Mouse (Mus musculus): ENCODE results near the gene Hrh3. TPM values are rescaled to one million over a fixed set of nuclear protein-coding genes. Genes with fewer than 3 reads are reported as not detected.

Gene Hrh3
- polyA plus RNA-seq, 1 experiment from 2014 or later: 2.4 TPM

DNA sequence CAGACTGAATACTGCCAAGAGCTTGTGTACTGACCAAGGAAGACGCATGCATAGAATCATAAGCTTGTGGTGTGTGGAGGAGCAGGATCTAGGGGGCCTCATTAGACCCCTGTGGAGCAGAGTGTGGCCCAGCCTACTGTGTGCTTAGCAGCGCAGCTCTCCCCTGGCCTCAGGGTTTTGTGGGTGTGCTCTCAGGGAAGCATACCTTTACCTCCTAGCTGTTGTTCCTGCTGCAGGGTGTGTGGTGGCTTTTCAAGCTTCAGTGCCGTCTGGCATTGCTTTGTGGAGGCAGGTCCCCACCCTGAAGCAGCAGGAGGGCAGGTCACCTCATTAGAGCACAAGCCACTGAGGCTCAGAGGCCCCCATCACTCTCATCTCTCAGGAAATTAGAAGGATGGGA lies 26.7 kb downstream of the Hrh3 start:
- no peak for ATAC-seq
- peaks cover 6% of the 10 kb centered on the region for H3K36me3 ChIP-seq (ENCODE audit: control insufficient read depth, insufficient read depth)
- H3K9ac ChIP-seq (replicated peaks; ENCODE audit: low read depth, low read length): no peak overlapping the region
- WGBS: 47% methylated on average over 3 of the region's 3 CpGs
- H3K4me3 ChIP-seq (replicated peaks; ENCODE audit: low read length): no peak overlapping the region
- no peaks in the 10 kb centered on the region for H3K4me1 ChIP-seq (replicated peaks; ENCODE audit: control insufficient read depth, insufficient read depth, low read length)
- H3K4me2 ChIP-seq (ENCODE audit: low read length): no peak overlapping the region
- H3K27ac ChIP-seq (ENCODE audit: low read length): no peak overlapping the region
- no peaks in the 10 kb centered on the region for H3K9me3 ChIP-seq (ENCODE audit: control insufficient read depth, low read length)
- H3K27me3 ChIP-seq (replicated peaks; ENCODE audit: control insufficient read depth, insufficient read depth, low read length): no peaks in the 10 kb centered on the region

DNA sequence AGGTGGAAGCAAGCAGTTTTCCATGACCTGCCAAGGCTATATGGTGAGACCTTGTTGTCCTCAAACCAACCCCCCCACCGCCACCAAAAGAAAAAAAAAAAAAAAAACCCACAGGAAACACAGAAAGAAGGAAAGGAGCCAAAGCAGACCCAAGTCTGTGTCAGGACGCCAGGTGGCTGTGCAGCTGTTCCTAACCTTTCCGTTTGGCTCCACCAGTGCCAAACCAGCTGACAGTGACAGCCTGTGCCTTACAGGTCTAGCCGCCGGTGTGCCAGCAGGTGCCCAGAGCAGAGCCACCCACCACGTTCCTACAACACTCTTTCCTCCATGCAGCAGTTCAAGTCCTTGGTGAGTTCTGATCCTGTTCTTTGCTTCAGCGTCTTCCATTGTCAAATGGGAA lies 31.4 kb downstream of the Hrh3 start:
- Histone ChIP-seq H3K4me1 (replicated peaks; ENCODE audit: control insufficient read depth, insufficient read depth, low read length) (peaks cover 9% of the 10 kb centered on the region), H3K27me3 (replicated peaks; ENCODE audit: control insufficient read depth, insufficient read depth, low read length) (no peaks in the 10 kb centered on the region), H3K4me2 (ENCODE audit: low read length) (no peak overlapping the region), H3K9me3 (ENCODE audit: control insufficient read depth, low read length) (no peaks in the 10 kb centered on the region), H3K27ac (ENCODE audit: low read length) (no peak overlapping the region), H3K36me3 (ENCODE audit: control insufficient read depth, insufficient read depth) (peaks cover 5% of the 10 kb centered on the region), H3K4me3 (replicated peaks; ENCODE audit: low read length) (no peak overlapping the region), H3K9ac (replicated peaks; ENCODE audit: low read depth, low read length) (no peak overlapping the region)
- WGBS: 87% methylated on average over 7 of the region's 7 CpGs
- ATAC-seq: no peak

DNA sequence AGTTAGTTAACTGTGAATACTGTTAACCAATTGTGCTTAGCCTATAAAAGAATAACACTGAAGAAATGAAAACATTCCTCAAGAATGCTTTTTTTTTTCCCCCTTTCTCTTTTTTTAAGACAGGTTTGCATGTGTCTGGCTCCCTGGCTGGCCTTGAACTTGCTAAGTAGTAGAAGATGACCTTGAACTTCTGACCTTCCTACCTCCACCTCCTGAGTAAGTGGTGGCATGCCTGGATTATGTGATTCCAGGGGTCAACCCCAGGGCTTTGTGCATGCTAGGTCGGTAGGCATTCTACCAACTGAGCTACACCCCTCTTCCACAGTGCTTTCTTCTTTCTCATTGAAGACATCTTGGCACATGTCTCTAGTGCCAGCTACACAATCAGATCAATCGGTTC lies 32.6 kb downstream of the Hrh3 start:
- Histone ChIP-seq H3K4me2 (ENCODE audit: low read length) (no peak overlapping the region), H3K27me3 (replicated peaks; ENCODE audit: control insufficient read depth, insufficient read depth, low read length) (no peaks in the 10 kb centered on the region), H3K36me3 (ENCODE audit: control insufficient read depth, insufficient read depth) (peaks cover 13% of the 10 kb centered on the region), H3K4me3 (replicated peaks; ENCODE audit: low read length) (no peak overlapping the region), H3K27ac (ENCODE audit: low read length) (no peak overlapping the region), H3K9ac (replicated peaks; ENCODE audit: low read depth, low read length) (no peak overlapping the region), H3K4me1 (replicated peaks; ENCODE audit: control insufficient read depth, insufficient read depth, low read length) (peaks cover 9% of the 10 kb centered on the region), H3K9me3 (ENCODE audit: control insufficient read depth, low read length) (no peaks in the 10 kb centered on the region)
- ATAC-seq: no peak
- 67% methylated on average over 2 of the region's 2 CpGs for WGBS

DNA sequence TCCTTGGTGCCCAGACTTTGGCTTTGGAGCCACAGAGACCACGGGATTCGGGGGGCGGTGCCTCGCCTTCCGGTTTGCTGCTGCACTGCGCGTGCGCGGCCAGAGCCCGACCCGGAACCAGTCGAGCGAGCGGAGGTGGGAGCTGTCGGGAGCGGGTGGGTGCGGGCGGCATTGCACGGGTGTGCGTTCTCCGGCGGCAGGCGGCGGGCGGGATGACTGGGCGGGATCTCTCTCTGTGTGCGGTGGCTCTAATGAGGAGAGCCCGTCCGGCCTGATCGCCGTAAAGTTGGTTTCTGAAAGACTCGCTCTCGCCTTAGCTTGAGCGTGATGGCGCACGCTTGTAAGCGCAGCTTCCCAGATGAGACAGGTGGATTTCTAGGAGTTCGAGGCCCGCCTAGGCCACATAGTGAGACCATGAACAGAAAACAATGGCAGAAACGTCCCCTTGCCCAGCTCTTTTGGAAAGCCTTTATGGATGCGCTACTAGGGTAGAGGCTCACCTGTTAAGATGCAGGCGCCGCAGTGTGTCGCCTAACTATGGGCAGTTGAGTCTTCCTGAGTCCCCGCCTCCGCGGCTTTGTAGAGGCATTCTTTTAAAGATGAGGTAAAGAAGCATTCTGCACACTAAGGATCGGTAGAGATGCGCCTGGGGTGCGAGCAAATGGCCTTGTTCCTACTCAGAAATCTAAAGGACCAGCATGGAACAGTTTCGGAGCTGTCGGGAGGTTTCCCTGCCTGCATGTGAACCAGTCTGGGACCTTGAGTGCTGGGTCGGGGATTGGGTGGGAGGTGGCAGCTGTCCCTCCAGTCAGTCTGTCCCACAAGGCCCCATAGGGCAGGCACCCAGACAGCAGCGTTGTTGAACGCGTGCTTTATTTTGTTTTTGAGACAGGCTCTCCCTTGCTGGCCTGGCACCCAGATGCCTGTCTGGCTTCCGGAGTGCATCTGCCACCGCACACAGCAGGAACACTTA lies 33.5 kb downstream of the Hrh3 start, which contains the start of gene Mtg2:
Gene Mtg2, plus strand, starts transcription at position 108 of the 973 bp plus-strand sequence.
- Histone ChIP-seq H3K9ac (replicated peaks; ENCODE audit: low read depth, low read length) (peak within 1 kb of the TSS; percentile 64), H3K4me3 (replicated peaks; ENCODE audit: low read length) (peak within 1 kb of the TSS; percentile 57)
- peak; percentile 97 for ATAC-seq

DNA sequence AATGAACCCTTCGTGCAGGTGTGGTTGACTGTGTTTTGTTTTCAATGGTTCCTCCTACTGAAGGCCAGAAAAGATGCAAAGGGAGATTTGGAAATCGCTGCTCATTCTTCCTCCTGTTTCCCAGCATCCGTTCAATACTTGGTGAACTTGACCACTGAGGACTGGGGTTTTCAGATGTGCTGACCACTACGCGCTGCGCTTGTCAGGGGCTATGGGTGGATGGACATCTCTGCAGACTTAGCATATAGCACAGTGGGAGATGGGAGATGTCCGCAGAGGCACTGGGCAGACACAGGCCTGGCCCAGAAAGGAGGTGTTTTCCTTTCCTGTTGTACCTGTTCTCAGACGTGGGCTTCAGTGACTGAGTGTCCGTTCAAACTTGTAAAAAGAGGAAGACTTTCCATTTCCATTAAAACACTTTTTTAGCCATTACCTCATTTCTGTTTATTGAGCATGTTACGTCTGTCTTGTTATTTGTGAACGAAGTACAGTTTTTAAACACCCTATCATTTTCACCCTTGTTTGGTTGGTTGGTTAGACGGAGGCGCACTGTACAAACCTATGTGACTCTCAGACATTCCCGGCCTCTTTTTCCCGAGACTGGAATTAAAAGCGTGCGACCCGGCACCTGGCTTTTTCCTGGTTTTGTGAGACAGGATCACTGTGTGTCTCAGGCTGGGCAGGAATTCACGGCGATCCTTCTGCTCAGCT lies 34.4 kb downstream of the Hrh3 start:
- Histone ChIP-seq H3K4me2 (ENCODE audit: low read length) (peak overlapping the region; percentile 60), H3K4me3 (replicated peaks; ENCODE audit: low read length) (peak overlapping the region; percentile 57), H3K27me3 (replicated peaks; ENCODE audit: control insufficient read depth, insufficient read depth, low read length) (no peaks in the 10 kb centered on the region), H3K36me3 (ENCODE audit: control insufficient read depth, insufficient read depth) (peaks cover 13% of the 10 kb centered on the region), H3K27ac (ENCODE audit: low read length) (peak overlapping the region; percentile 83), H3K4me1 (replicated peaks; ENCODE audit: control insufficient read depth, insufficient read depth, low read length) (peaks cover 9% of the 10 kb centered on the region), H3K9ac (replicated peaks; ENCODE audit: low read depth, low read length) (peak overlapping the region; percentile 64), H3K9me3 (ENCODE audit: control insufficient read depth, low read length) (no peaks in the 10 kb centered on the region)
- WGBS: 33% methylated on average over 20 of the region's 20 CpGs
- ATAC-seq: peak; percentile 65; the same call in 1 of the 2 replicates

More for the DNA sequence above, 33.5 kb downstream of the Hrh3 start, which contains the start of gene Mtg2:
- Histone ChIP-seq H3K27me3 (replicated peaks; ENCODE audit: control insufficient read depth, insufficient read depth, low read length) (no peaks in the 10 kb centered on the region), H3K4me2 (ENCODE audit: low read length) (peak within 1 kb of the TSS; percentile 60), H3K27ac (ENCODE audit: low read length) (peak within 1 kb of the TSS; percentile 83), H3K9me3 (ENCODE audit: control insufficient read depth, low read length) (no peaks in the 10 kb centered on the region), H3K36me3 (ENCODE audit: control insufficient read depth, insufficient read depth) (peaks cover 13% of the 10 kb centered on the region), H3K4me1 (replicated peaks; ENCODE audit: control insufficient read depth, insufficient read depth, low read length) (peaks cover 9% of the 10 kb centered on the region)
- WGBS: 3% methylated on average over 57 of the region's 58 CpGs

DNA sequence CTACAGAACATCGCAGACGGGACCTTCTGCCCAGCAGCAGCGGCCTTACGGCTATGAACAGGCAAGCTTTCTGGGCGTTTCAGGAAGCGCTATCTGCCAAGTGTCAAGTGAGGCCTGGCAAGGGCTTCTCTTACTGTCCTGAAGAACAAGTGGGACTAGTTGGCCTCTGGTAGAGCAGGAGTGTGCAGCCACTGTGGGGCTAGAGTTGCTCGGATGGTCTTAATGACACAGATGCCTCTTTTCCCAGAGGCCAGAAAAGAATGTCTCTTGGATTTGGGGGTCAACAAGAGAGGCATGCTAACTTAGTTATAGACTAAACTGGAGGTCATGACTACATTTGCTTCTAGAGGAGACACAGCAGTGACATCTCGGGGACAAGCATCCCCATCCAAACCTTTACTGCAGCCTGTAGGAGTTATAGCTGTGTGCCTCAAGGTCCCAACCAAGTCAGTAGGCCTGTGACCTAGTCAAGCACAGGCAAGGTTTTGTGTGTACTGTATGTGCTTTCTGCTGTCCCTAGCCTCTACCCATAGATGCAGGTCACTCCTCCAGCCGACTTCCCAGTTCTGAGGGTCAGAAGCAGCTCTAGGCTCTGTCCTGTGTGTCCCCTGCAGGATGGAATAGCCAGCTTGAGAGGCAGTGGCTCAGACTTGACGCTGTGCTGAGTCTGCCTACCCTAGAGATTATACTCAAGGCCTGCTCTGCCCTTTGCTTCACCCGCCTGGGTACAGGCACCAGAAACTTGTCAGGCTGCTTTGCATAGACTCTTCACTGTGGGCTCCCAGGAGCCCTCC lies 40.8 kb downstream of the Hrh3 start:
- Histone ChIP-seq H3K27me3 (replicated peaks; ENCODE audit: control insufficient read depth, insufficient read depth, low read length) (no peaks in the 10 kb centered on the region), H3K9me3 (ENCODE audit: control insufficient read depth, low read length) (no peaks in the 10 kb centered on the region), H3K4me3 (replicated peaks; ENCODE audit: low read length) (no peak overlapping the region), H3K9ac (replicated peaks; ENCODE audit: low read depth, low read length) (no peak overlapping the region), H3K36me3 (ENCODE audit: control insufficient read depth, insufficient read depth) (peaks cover 56% of the 10 kb centered on the region), H3K4me2 (ENCODE audit: low read length) (no peak overlapping the region), H3K27ac (ENCODE audit: low read length) (no peak overlapping the region), H3K4me1 (replicated peaks; ENCODE audit: control insufficient read depth, insufficient read depth, low read length) (no peaks in the 10 kb centered on the region)
- whole genome bisulfite sequencing: 94% methylated on average over 11 of the region's 11 CpGs
- ATAC-seq: no peak

DNA sequence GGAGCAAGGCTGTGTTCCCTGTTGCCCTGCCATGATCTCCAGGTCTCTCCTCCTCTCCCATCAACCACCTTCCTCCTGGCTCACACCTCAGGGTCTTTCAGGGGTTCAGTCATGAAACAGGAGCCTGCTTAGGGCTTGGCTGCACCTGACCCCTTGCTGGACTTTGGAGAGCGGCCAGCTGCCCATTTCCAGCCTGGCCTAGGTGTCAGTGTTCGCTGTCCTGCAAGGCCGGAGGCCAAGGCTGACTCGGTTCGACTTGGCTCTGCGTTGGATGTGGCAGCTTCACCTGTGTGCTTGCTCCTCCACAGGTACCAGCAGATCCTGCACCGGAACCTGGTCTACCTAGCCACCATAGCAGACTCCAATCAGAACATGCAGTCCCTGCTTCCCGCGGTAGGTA lies 51.3 kb downstream of the Hrh3 start:
- Histone ChIP-seq H3K27ac (ENCODE audit: low read length) (no peak overlapping the region), H3K4me1 (replicated peaks; ENCODE audit: control insufficient read depth, insufficient read depth, low read length) (peaks cover 5% of the 10 kb centered on the region; the same call in 1 of the 2 replicates), H3K9ac (replicated peaks; ENCODE audit: low read depth, low read length) (no peak overlapping the region), H3K36me3 (ENCODE audit: control insufficient read depth, insufficient read depth) (peaks cover 33% of the 10 kb centered on the region), H3K27me3 (replicated peaks; ENCODE audit: control insufficient read depth, insufficient read depth, low read length) (no peaks in the 10 kb centered on the region), H3K4me2 (ENCODE audit: low read length) (no peak overlapping the region), H3K4me3 (replicated peaks; ENCODE audit: low read length) (no peak overlapping the region), H3K9me3 (ENCODE audit: control insufficient read depth, low read length) (no peaks in the 10 kb centered on the region)
- no peak for ATAC-seq
- WGBS: 97% methylated on average over 9 of the region's 9 CpGs

DNA sequence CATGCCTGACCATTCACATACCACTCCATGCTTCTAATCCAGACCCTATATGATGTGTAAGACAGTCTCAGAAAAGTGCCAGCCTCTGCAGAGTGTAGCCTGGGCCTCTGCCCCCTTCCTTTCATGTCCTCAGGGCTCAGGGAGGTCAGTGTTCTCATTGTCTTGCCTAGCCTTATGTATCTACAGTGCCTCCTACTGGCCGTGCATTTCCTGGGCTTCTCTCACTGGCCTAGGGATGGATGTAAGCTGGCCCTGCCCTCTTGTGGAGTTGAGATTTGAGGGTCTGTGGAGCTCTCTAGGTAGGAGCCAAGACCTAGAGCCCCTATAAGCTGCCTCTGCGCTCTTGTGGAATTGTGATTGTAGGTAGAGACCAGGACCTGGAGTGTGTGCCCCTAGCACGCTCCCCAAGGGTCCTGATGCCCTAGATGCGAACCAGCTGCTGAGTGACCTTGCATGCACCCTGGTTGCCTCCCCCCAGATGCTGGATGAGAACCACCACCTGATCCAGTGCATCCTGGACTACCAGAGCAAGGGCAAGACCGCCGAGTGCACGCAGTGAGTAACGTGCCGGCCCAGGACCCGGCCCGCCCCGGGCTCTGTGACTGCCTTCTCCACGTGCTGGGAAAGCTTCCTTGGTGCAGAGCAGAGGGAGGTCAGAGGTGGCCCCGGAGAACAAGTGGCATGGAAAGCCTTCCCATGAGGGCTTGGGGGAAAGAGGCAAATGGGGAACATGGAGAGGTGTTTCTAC lies 52.1 kb downstream of the Hrh3 start:
- H3K9me3 ChIP-seq (ENCODE audit: control insufficient read depth, low read length): no peaks in the 10 kb centered on the region
- 86% methylated on average over 14 of the region's 14 CpGs for WGBS
- ATAC-seq: no peak
- no peak overlapping the region for H3K4me2 ChIP-seq (ENCODE audit: low read length)
- H3K4me1 ChIP-seq (replicated peaks; ENCODE audit: control insufficient read depth, insufficient read depth, low read length): peaks cover 5% of the 10 kb centered on the region; the same call in 1 of the 2 replicates
- H3K4me3 ChIP-seq (replicated peaks; ENCODE audit: low read length): no peak overlapping the region
- H3K27me3 ChIP-seq (replicated peaks; ENCODE audit: control insufficient read depth, insufficient read depth, low read length): no peaks in the 10 kb centered on the region
- peaks cover 26% of the 10 kb centered on the region for H3K36me3 ChIP-seq (ENCODE audit: control insufficient read depth, insufficient read depth)
- no peak overlapping the region for H3K9ac ChIP-seq (replicated peaks; ENCODE audit: low read depth, low read length)
- no peak overlapping the region for H3K27ac ChIP-seq (ENCODE audit: low read length)
